Mouse (Mus musculus) ES-E14 (cell line): Measurements from ENCODE around the gene Gjb6. TPM values are rescaled to one million over a fixed set of nuclear protein-coding genes. Genes with fewer than 3 reads are reported as not detected.

Source experiments
- DNase-seq: peaks from one replicate; pipeline ENCODE4 v3.0.0-alpha.2; 2013; ENCODE audit warnings: low read depth, low spot score
- H3K27ac ChIP-seq: 2 replicates; pipeline ENCODE4 v1.5.1; 2012; ENCODE audit warnings: low read depth, mild to moderate bottlenecking, low read length, moderate library complexity, mixed read lengths; ENCODE audit not compliant: poor library complexity, insufficient read depth, severe bottlenecking
- H3K36me3 ChIP-seq: 2 replicates; pipeline ENCODE4 v1.6.1; 2012; ENCODE audit warnings: mild to moderate bottlenecking, low read length, moderate library complexity, mixed read lengths; ENCODE audit not compliant: control insufficient read depth, poor library complexity, insufficient read depth, severe bottlenecking
- H3K4me1 ChIP-seq, 2 experiments: fragments of 150-350 bp in 1 of 2; sonication (generic) in 1 of 2; 2 replicates each; pipeline ENCODE4 v1.6.1; 2012; ENCODE audit warnings: low read length in 2 of 2, mild to moderate bottlenecking in 1 of 2, mixed read lengths in 1 of 2; ENCODE audit not compliant: control insufficient read depth in 2 of 2, insufficient read depth in 2 of 2, poor library complexity in 1 of 2
- H3K4me3 ChIP-seq, 2 experiments: fragments of 150-350 bp in 1 of 2; sonication (generic) in 1 of 2; 2 replicates each; pipeline ENCODE4 v1.5.1; 2012; ENCODE audit warnings: low read length in 2 of 2, low read depth in 1 of 2, mild to moderate bottlenecking in 1 of 2, mixed read lengths in 1 of 2; ENCODE audit not compliant: insufficient read depth in 1 of 2, poor library complexity in 1 of 2, severe bottlenecking in 1 of 2
- H3K9ac ChIP-seq: 2 replicates; pipeline ENCODE4 v1.6.1; 2012; ENCODE audit warnings: low read depth, mild to moderate bottlenecking, low read length, mixed read lengths; ENCODE audit not compliant: poor library complexity, insufficient read depth, severe bottlenecking
- H3K9me3 ChIP-seq: fragments of 150-350 bp; sonication (generic); 2 replicates; pipeline ENCODE4 v1.6.1; 2012; ENCODE audit warnings: low read depth, mild to moderate bottlenecking, low read length; ENCODE audit not compliant: control insufficient read depth, insufficient read depth
- CHD2 ChIP-seq: IDR thresholded peaks from 2 replicates; pipeline ENCODE4 v1.6.1; 2014; ENCODE audit warnings: mild to moderate bottlenecking, low read depth, low read length, inconsistent platforms
- HCFC1 ChIP-seq: IDR thresholded peaks from 2 replicates; pipeline ENCODE4 v1.6.1; 2012; ENCODE audit warnings: low read length, inconsistent platforms, borderline replicate concordance; ENCODE audit not compliant: insufficient read depth
- MAFK ChIP-seq: IDR thresholded peaks from 2 replicates; pipeline ENCODE4 v1.6.1; 2014; ENCODE audit warnings: mild to moderate bottlenecking, low read depth, low read length, inconsistent platforms; ENCODE audit not compliant: insufficient read depth
- ZC3H11A ChIP-seq: IDR thresholded peaks from 2 replicates; pipeline ENCODE4 v1.6.1; 2012; ENCODE audit warnings: low read depth, mild to moderate bottlenecking, inconsistent platforms, low read length, borderline replicate concordance
- ZNF384 ChIP-seq: IDR thresholded peaks from 2 replicates; pipeline ENCODE4 v1.6.1; 2012; ENCODE audit warnings: low read depth, low read length, inconsistent platforms
- in situ Hi-C, 2 experiments: fragments of 600-800 bp; cut with MboI; formaldehyde crosslinking; loops; one replicate each; pipeline ENCODE4 v1.15.1; 2025; ENCODE audit warnings: low sequenced_read_pairs in 2 of 2, inconsistent platforms in 1 of 2; ENCODE audit not compliant: unreplicated experiment in 2 of 2
- total RNA-seq: library from RNA; depleted of rRNA; stranded (reverse); fragments of 300-350 nt; gene quantifications from 2 replicates; pipeline ENCODE4 v1.2.3, GENCODE M21; 2012; rRNA removed

Gene Gjb6
- not detected in 2 replicates for total RNA-seq

- Histone ChIP-seq H3K4me3 (peak within 1 kb of the TSS; percentile 44 to 60), H3K36me3 (no peaks in the 10 kb centered on the region), H3K27ac (no peak within 1 kb of the TSS), H3K9me3 (no peaks in the 10 kb centered on the region), H3K9ac (peak within 1 kb of the TSS; percentile 48; the same call in 1 of the 2 replicates), H3K4me1 (peaks cover 0 to 2% of the 10 kb centered on the region in 2 experiments; a peak in 1 of 4 replicates)
- in situ Hi-C loops: no loop called here
- DNase-seq: no peak
- TF ChIP-seq ZC3H11A: no peak
- no peak for TF ChIP-seq ZNF384
- TF ChIP-seq CHD2: no peak
- TF ChIP-seq MAFK: no peak
- TF ChIP-seq HCFC1: no peak
These were observed at the start of gene Gjb6 for GRCm38 (mm10) chr14:57133161-57133661. Gene Gjb6, minus strand, starts transcription at chr14:57133611.

- no peak overlapping the region for H3K4me3 ChIP-seq
- in situ Hi-C loops: no loop called here
These were observed 32.1 kb upstream of the Gjb6 start for GRCm38 (mm10) chr14:57165493-57165892.

GRCm38 (mm10) chr14:57161833-57162232 is 28.4 kb upstream of the Gjb6 start:
- H3K27ac ChIP-seq: no peak overlapping the region
- no peaks in the 10 kb centered on the region for H3K9me3 ChIP-seq
- DNase-seq: no peak
- in situ Hi-C loops: no loop called here
- H3K4me3 ChIP-seq: no peak overlapping the region
- H3K36me3 ChIP-seq: no peaks in the 10 kb centered on the region
- no peak overlapping the region for H3K9ac ChIP-seq
- no peaks in the 10 kb centered on the region for H3K4me1 ChIP-seq
- TF ChIP-seq ZNF384 (no peak), HCFC1 (no peak), CHD2 (no peak), MAFK (no peak), ZC3H11A (no peak)

More at GRCm38 (mm10) chr14:57165493-57165892, 32.1 kb upstream of the Gjb6 start:
- Histone ChIP-seq H3K36me3 (no peaks in the 10 kb centered on the region), H3K9ac (no peak overlapping the region), H3K9me3 (no peaks in the 10 kb centered on the region), H3K4me1 (no peaks in the 10 kb centered on the region), H3K27ac (no peak overlapping the region)
- no peak for TF ChIP-seq HCFC1
- TF ChIP-seq ZC3H11A: no peak
- no peak for TF ChIP-seq MAFK
- TF ChIP-seq CHD2: no peak
- no peak for TF ChIP-seq ZNF384
- no peak for DNase-seq

DNA sequence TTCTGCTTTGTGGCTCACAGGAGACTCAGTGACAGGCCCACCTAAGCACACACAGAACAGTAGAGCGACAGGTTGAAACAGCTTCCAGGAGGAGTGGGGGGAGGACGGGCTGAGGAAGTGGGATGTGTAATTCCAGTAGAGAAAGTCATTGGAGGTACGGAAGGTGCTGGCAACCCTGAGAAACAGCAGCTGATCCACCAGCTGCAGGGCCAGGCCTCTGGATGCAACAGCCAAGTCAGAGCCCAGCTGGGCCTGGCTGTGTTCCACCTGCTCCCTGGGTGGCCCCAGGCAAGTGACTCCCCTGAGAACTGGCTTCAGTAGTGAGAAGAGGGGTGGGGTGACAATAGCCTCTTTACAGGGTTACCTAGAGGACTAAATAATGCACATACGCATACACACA is 27.8 kb upstream of the Gjb6 start:
- Histone ChIP-seq H3K9me3 (no peaks in the 10 kb centered on the region), H3K27ac (no peak overlapping the region), H3K4me1 (no peaks in the 10 kb centered on the region), H3K9ac (no peak overlapping the region), H3K4me3 (no peak overlapping the region), H3K36me3 (no peaks in the 10 kb centered on the region)
- DNase-seq: no peak
- TF ChIP-seq CHD2 (no peak), ZNF384 (no peak), HCFC1 (no peak), ZC3H11A (no peak), MAFK (no peak)
- in situ Hi-C loops: no loop called here

DNA sequence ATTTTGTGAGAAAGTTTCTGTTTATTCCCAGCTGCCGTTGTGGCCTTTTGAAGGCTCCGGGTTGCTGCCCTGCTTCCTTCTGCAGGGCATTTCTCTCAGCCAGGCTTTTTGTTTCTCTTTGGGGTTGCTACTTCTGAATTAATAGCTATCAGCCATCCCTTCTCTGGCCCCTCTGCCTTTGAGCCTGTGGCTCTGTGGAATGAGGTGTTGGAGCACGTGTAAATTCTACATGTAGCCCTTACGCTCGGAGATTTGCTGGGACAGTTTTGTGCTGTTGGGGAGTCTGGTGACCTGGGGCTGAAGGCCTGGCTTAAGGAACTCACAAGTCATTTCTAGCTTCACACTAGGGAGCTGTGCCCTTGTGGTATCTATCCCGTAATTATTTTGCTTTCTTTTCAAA is 21.5 kb upstream of the Gjb6 start:
- Histone ChIP-seq H3K27ac (no peak overlapping the region), H3K4me3 (no peak overlapping the region), H3K9me3 (no peaks in the 10 kb centered on the region), H3K36me3 (no peaks in the 10 kb centered on the region), H3K4me1 (peaks cover 0 to 2% of the 10 kb centered on the region in 2 experiments; a peak in 1 of 4 replicates), H3K9ac (no peak overlapping the region)
- TF ChIP-seq HCFC1 (no peak), MAFK (no peak), CHD2 (no peak), ZNF384 (no peak), ZC3H11A (no peak)
- DNase-seq: peak; percentile 9
- in situ Hi-C loops: no loop called here
